Mouse (Mus musculus) hindbrain, embryonic 15.5 days (tissue): Measurements from ENCODE around the gene Lrp2. TPM values are rescaled to one million over a fixed set of nuclear protein-coding genes. Genes with fewer than 3 reads are reported as not detected.

Experiments used
- ATAC-seq: fragments of 200-750 bp; cut with Nextera tagmentation; 2 replicates; pipeline ENCODE4 v1.8.0; 2017; ENCODE audit warnings: low read depth, moderate number of reproducible peaks, moderate TSS enrichment; ENCODE audit not compliant: low FRiP score
- H3K27ac ChIP-seq: fragments of 300-500 bp; sonication (generic); replicated peaks from 2 replicates; pipeline ENCODE4 v1.5.1; 2015; ENCODE audit warnings: mild to moderate bottlenecking, inconsistent platforms
- H3K27me3 ChIP-seq: fragments of 300-500 bp; sonication (generic); 2 replicates; pipeline ENCODE4 v1.6.1; 2015; ENCODE audit warnings: control low read depth, inconsistent platforms
- H3K36me3 ChIP-seq: fragments of 300-500 bp; sonication (generic); 2 replicates; pipeline ENCODE4 v1.6.1; 2015; ENCODE audit warnings: control low read depth, inconsistent platforms
- H3K4me1 ChIP-seq: fragments of 300-500 bp; sonication (generic); replicated peaks from 2 replicates; pipeline ENCODE4 v1.6.1; 2015; ENCODE audit warnings: control low read depth, inconsistent platforms
- H3K4me2 ChIP-seq: fragments of 300-500 bp; sonication (generic); 2 replicates; pipeline ENCODE4 v1.6.1; 2015; ENCODE audit warnings: moderate library complexity, mild to moderate bottlenecking, inconsistent platforms
- H3K4me3 ChIP-seq: fragments of 300-500 bp; sonication (generic); 2 replicates; pipeline ENCODE4 v1.5.1; 2015; ENCODE audit warnings: mild to moderate bottlenecking, inconsistent platforms
- H3K9ac ChIP-seq: fragments of 300-500 bp; sonication (generic); 2 replicates; pipeline ENCODE4 v1.6.1; 2015; ENCODE audit warnings: inconsistent platforms
- H3K9me3 ChIP-seq: fragments of 300-500 bp; sonication (generic); 2 replicates; pipeline ENCODE4 v1.6.1; 2016; ENCODE audit warnings: control low read depth, inconsistent platforms
- WGBS: fragments of 180-500 bp; shearing (Covaris S2); methylation state at CpG from one replicate; pipeline ENCODE4 v1.1.7; 2015; 5-methylcytosine and 5-hydroxymethylcytosine counted together
- polyA plus RNA-seq: library from polyadenylated mRNA; unstranded; fragments of >200 nt; fragmentation: Nextera tagmentation; extraction: Ambion mirVana; gene quantifications from 2 replicates; pipeline ENCODE4 v1.2.1, GENCODE M21; 2015

The Lrp2 gene
- polyA plus RNA-seq, 1 experiment from 2014 or later = 1.2 TPM

- 75% methylated on average over 7 of the region's 7 CpGs for WGBS
Measured at GRCm38 (mm10) chr2:69556686-69557085, 29.2 kb downstream of the Lrp2 start.

GRCm38 (mm10) chr2:69551639-69552038 is 34.2 kb downstream of the Lrp2 start:
- ATAC-seq = no peak
- no peak overlapping the region for H3K4me2 ChIP-seq
- no peak overlapping the region for H3K9ac ChIP-seq
- no peak overlapping the region for H3K27ac ChIP-seq
- no peaks in the 10 kb centered on the region for H3K9me3 ChIP-seq
- H3K4me3 ChIP-seq = no peak overlapping the region
- H3K27me3 ChIP-seq = no peaks in the 10 kb centered on the region
- no peaks in the 10 kb centered on the region for H3K36me3 ChIP-seq
- no peaks in the 10 kb centered on the region for H3K4me1 ChIP-seq
- 91% methylated on average over 5 of the region's 5 CpGs for WGBS

More at GRCm38 (mm10) chr2:69556686-69557085, 29.2 kb downstream of the Lrp2 start:
- H3K27me3 ChIP-seq = no peaks in the 10 kb centered on the region
- ATAC-seq = no peak
- H3K36me3 ChIP-seq = no peaks in the 10 kb centered on the region
- no peak overlapping the region for H3K27ac ChIP-seq
- H3K9me3 ChIP-seq = no peaks in the 10 kb centered on the region
- no peak overlapping the region for H3K4me2 ChIP-seq
- H3K9ac ChIP-seq = no peak overlapping the region
- no peak overlapping the region for H3K4me3 ChIP-seq
- no peaks in the 10 kb centered on the region for H3K4me1 ChIP-seq

- no peak for ATAC-seq
- peaks cover 4% of the 10 kb centered on the region; the same call in 1 of the 2 replicates for H3K4me1 ChIP-seq
Measured at GRCm38 (mm10) chr2:69546823-69547222, 39.0 kb downstream of the Lrp2 start.

GRCm38 (mm10) chr2:69536018-69536417 is 49.8 kb downstream of the Lrp2 start:
- Histone ChIP-seq H3K9me3 (no peaks in the 10 kb centered on the region), H3K9ac (no peak overlapping the region), H3K27ac (no peak overlapping the region), H3K4me1 (no peaks in the 10 kb centered on the region), H3K4me3 (no peak overlapping the region), H3K36me3 (no peaks in the 10 kb centered on the region), H3K27me3 (no peaks in the 10 kb centered on the region), H3K4me2 (no peak overlapping the region)
- no peak for ATAC-seq
- WGBS = 68% methylated on average over 7 of the region's 7 CpGs

More at GRCm38 (mm10) chr2:69546823-69547222, 39.0 kb downstream of the Lrp2 start:
- H3K9me3 ChIP-seq = no peaks in the 10 kb centered on the region
- H3K36me3 ChIP-seq = no peaks in the 10 kb centered on the region
- no peaks in the 10 kb centered on the region for H3K27me3 ChIP-seq
- no peak overlapping the region for H3K4me3 ChIP-seq
- no peak overlapping the region for H3K4me2 ChIP-seq
- WGBS = 87% methylated on average over 11 of the region's 11 CpGs
- no peak overlapping the region for H3K9ac ChIP-seq
- no peak overlapping the region for H3K27ac ChIP-seq

GRCm38 (mm10) chr2:69531528-69532055 is 54.3 kb downstream of the Lrp2 start:
- H3K27ac ChIP-seq = no peak overlapping the region
- 20% methylated on average over 3 of the region's 3 CpGs for WGBS
- no peak overlapping the region for H3K9ac ChIP-seq
- H3K4me3 ChIP-seq = no peak overlapping the region
- ATAC-seq = peak; percentile 71; the same call in 1 of the 2 replicates
- H3K4me2 ChIP-seq = no peak overlapping the region
- H3K27me3 ChIP-seq = no peaks in the 10 kb centered on the region
- no peaks in the 10 kb centered on the region for H3K4me1 ChIP-seq
- no peaks in the 10 kb centered on the region for H3K36me3 ChIP-seq
- no peaks in the 10 kb centered on the region for H3K9me3 ChIP-seq

GRCm38 (mm10) chr2:69530691-69531527 is 55.0 kb downstream of the Lrp2 start:
- ATAC-seq = 0 out of 2 replicates have a peak, but pooled peaks have one; percentile 27
- Histone ChIP-seq H3K9ac (no peak overlapping the region), H3K27ac (no peak overlapping the region), H3K4me1 (no peaks in the 10 kb centered on the region), H3K36me3 (no peaks in the 10 kb centered on the region), H3K4me3 (no peak overlapping the region), H3K4me2 (no peak overlapping the region), H3K27me3 (no peaks in the 10 kb centered on the region), H3K9me3 (no peaks in the 10 kb centered on the region)
- 18% methylated on average over 14 of the region's 14 CpGs for WGBS

GRCm38 (mm10) chr2:69530126-69530525 is 55.7 kb downstream of the Lrp2 start:
- H3K4me2 ChIP-seq = no peak overlapping the region
- 37% methylated on average over 5 of the region's 5 CpGs for WGBS
- H3K27ac ChIP-seq = no peak overlapping the region
- H3K27me3 ChIP-seq = no peaks in the 10 kb centered on the region
- no peak overlapping the region for H3K4me3 ChIP-seq
- H3K36me3 ChIP-seq = no peaks in the 10 kb centered on the region
- H3K9me3 ChIP-seq = no peaks in the 10 kb centered on the region
- no peak for ATAC-seq
- no peak overlapping the region for H3K9ac ChIP-seq
- no peaks in the 10 kb centered on the region for H3K4me1 ChIP-seq

- no peak for ATAC-seq
- Histone ChIP-seq H3K4me1 (no peaks in the 10 kb centered on the region), H3K9ac (no peak overlapping the region), H3K4me2 (no peak overlapping the region), H3K9me3 (no peaks in the 10 kb centered on the region), H3K27ac (no peak overlapping the region), H3K27me3 (no peaks in the 10 kb centered on the region), H3K36me3 (no peaks in the 10 kb centered on the region), H3K4me3 (no peak overlapping the region)
- WGBS = 93% methylated on average over 2 of the region's 2 CpGs
Measured at GRCm38 (mm10) chr2:69520273-69520672, 65.6 kb downstream of the Lrp2 start.

GRCm38 (mm10) chr2:69518307-69518706 is 67.6 kb downstream of the Lrp2 start:
- Histone ChIP-seq H3K27ac (no peak overlapping the region), H3K9me3 (no peaks in the 10 kb centered on the region), H3K4me1 (no peaks in the 10 kb centered on the region), H3K4me2 (no peak overlapping the region), H3K27me3 (no peaks in the 10 kb centered on the region), H3K4me3 (no peak overlapping the region), H3K36me3 (no peaks in the 10 kb centered on the region), H3K9ac (no peak overlapping the region)
- WGBS = 91% methylated on average over 7 of the region's 7 CpGs
- no peak for ATAC-seq

- Histone ChIP-seq H3K36me3 (no peaks in the 10 kb centered on the region), H3K9ac (no peak overlapping the region), H3K4me1 (no peaks in the 10 kb centered on the region), H3K4me3 (no peak overlapping the region), H3K27ac (no peak overlapping the region), H3K27me3 (no peaks in the 10 kb centered on the region), H3K9me3 (no peaks in the 10 kb centered on the region), H3K4me2 (no peak overlapping the region)
- ATAC-seq = no peak
- 86% methylated on average over 5 of the region's 5 CpGs for WGBS
Measured at GRCm38 (mm10) chr2:69511766-69512165, 74.1 kb downstream of the Lrp2 start.

GRCm38 (mm10) chr2:69500357-69500756 is 85.5 kb downstream of the Lrp2 start:
- Histone ChIP-seq H3K36me3 (no peaks in the 10 kb centered on the region), H3K9ac (no peak overlapping the region), H3K4me3 (no peak overlapping the region), H3K4me2 (no peak overlapping the region), H3K27me3 (no peaks in the 10 kb centered on the region), H3K27ac (no peak overlapping the region), H3K4me1 (no peaks in the 10 kb centered on the region), H3K9me3 (no peaks in the 10 kb centered on the region)
- no peak for ATAC-seq
- WGBS = 70% methylated on average over 9 of the region's 9 CpGs

GRCm38 (mm10) chr2:69493130-69493529 is 92.7 kb downstream of the Lrp2 start:
- no peaks in the 10 kb centered on the region for H3K4me1 ChIP-seq
- H3K27ac ChIP-seq = no peak overlapping the region
- WGBS = 88% methylated on average over 4 of the region's 4 CpGs
- H3K4me3 ChIP-seq = no peak overlapping the region
- no peak overlapping the region for H3K9ac ChIP-seq
- no peaks in the 10 kb centered on the region for H3K9me3 ChIP-seq
- no peaks in the 10 kb centered on the region for H3K36me3 ChIP-seq
- no peak for ATAC-seq
- H3K4me2 ChIP-seq = no peak overlapping the region
- no peaks in the 10 kb centered on the region for H3K27me3 ChIP-seq
